Mouse (Mus musculus) liver, adult 2 months (tissue): ENCODE measurements around the gene Tmem184b. TPM values are rescaled to one million over a fixed set of nuclear protein-coding genes. Genes with fewer than 3 reads are reported as not detected.

ENCODE experiments used
- DNase-seq: peaks from one replicate; pipeline ENCODE4 v3.0.0-alpha.2; 2011; ENCODE audit warnings: low read depth, low spot score; ENCODE audit errors: extremely low read depth
- H3K27ac ChIP-seq: fragments of 200-500 bp; replicated peaks from 2 replicates; pipeline ENCODE4 v1.5.1; 2012; ENCODE audit warnings: low read depth, mild to moderate bottlenecking, control low read depth, inconsistent platforms, low read length; ENCODE audit not compliant: insufficient read depth
- H3K27me3 ChIP-seq: fragments of 200-500 bp; 2 replicates; pipeline ENCODE4 v1.6.1; 2012; ENCODE audit warnings: mild to moderate bottlenecking, moderate library complexity, low read length, inconsistent platforms; ENCODE audit not compliant: control insufficient read depth, insufficient read depth
- H3K36me3 ChIP-seq: fragments of 200-500 bp; 2 replicates; pipeline ENCODE4 v1.6.1; 2012; ENCODE audit warnings: low read length, inconsistent platforms; ENCODE audit not compliant: control insufficient read depth, insufficient read depth
- H3K4me1 ChIP-seq: fragments of 200-500 bp; 2 replicates; pipeline ENCODE4 v1.6.1; 2011; ENCODE audit warnings: low read length; ENCODE audit not compliant: control insufficient read depth, insufficient read depth
- H3K4me3 ChIP-seq: fragments of 200-500 bp; 2 replicates; pipeline ENCODE4 v1.5.1; 2011; ENCODE audit warnings: low read depth, mild to moderate bottlenecking, control low read depth, low read length, moderate library complexity; ENCODE audit not compliant: insufficient read depth
- H3K79me2 ChIP-seq: fragments of 200-500 bp; 2 replicates; pipeline ENCODE4 v1.6.1; 2012; ENCODE audit warnings: inconsistent platforms, mild to moderate bottlenecking, low read length, moderate library complexity; ENCODE audit not compliant: control insufficient read depth, insufficient read depth
- H3K9ac ChIP-seq: fragments of 200-500 bp; 2 replicates; pipeline ENCODE4 v1.6.1; 2012; ENCODE audit warnings: low read depth, mild to moderate bottlenecking, control low read depth, inconsistent platforms, low read length
- CTCF ChIP-seq: fragments of 200-500 bp; IDR thresholded peaks from 2 replicates; pipeline ENCODE4 v1.5.1; 2011; ENCODE audit warnings: low read depth, low read length, control low read depth
- POLR2A ChIP-seq: fragments of 200-500 bp; IDR thresholded peaks from 2 replicates; pipeline ENCODE4 v1.6.1; 2011; ENCODE audit warnings: low read length, control low read depth; ENCODE audit not compliant: insufficient read depth; ENCODE audit errors: extremely low read depth
- WGBS: fragments of 180-500 bp; shearing (Covaris S2); methylation state at CpG from one replicate; pipeline ENCODE4 v1.1.7; 2018; 5-methylcytosine and 5-hydroxymethylcytosine counted together
- polyA plus RNA-seq: library from polyadenylated mRNA; depleted of rRNA; stranded (reverse); fragments of >200 nt; gene quantifications from 2 replicates; pipeline ENCODE4 v1.2.3, GENCODE M21; 2012
- total RNA-seq: library from RNA; depleted of rRNA; stranded (reverse); fragments of >200 nt; gene quantifications from 2 replicates; pipeline ENCODE4 v1.2.3, GENCODE M21; 2014

The Tmem184b gene
- total and polyA plus RNA-seq, 2 experiments, result 6.0 to 48.7 TPM

DNA sequence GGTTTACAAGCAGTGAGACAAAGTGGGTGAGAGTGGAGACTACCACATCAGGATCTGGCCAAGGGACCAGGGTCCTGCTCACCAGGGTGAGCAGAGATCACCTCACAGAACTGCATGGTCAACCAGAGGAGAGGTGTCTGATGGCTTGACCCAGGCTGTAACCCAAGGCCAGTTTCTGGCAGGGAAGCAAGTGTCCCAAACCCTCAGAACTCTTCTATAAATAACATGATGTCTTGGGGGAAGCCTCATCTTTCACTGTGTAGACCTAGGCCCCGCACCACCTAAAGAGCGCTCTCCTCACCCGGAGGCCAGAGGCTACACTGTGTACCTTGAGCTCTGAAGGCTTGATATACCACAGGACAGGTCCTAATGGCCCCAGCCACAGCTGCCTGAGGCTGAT lies 14.0 kb upstream of the Tmem184b start:
- no peaks in the 10 kb centered on the region; the same call in 1 of the 2 replicates for H3K36me3 ChIP-seq
- no peaks in the 10 kb centered on the region for H3K27me3 ChIP-seq
- H3K4me1 ChIP-seq, result peaks cover 5% of the 10 kb centered on the region; the same call in 1 of the 2 replicates
- TF ChIP-seq POLR2A (no peak), CTCF (no peak)
- WGBS, result 86% methylated on average over 3 of the region's 3 CpGs
- no peak overlapping the region for H3K4me3 ChIP-seq
- H3K9ac ChIP-seq, result no peak overlapping the region
- no peak for DNase-seq
- no peak overlapping the region for H3K27ac ChIP-seq
- H3K79me2 ChIP-seq, result no peaks in the 10 kb centered on the region

DNA sequence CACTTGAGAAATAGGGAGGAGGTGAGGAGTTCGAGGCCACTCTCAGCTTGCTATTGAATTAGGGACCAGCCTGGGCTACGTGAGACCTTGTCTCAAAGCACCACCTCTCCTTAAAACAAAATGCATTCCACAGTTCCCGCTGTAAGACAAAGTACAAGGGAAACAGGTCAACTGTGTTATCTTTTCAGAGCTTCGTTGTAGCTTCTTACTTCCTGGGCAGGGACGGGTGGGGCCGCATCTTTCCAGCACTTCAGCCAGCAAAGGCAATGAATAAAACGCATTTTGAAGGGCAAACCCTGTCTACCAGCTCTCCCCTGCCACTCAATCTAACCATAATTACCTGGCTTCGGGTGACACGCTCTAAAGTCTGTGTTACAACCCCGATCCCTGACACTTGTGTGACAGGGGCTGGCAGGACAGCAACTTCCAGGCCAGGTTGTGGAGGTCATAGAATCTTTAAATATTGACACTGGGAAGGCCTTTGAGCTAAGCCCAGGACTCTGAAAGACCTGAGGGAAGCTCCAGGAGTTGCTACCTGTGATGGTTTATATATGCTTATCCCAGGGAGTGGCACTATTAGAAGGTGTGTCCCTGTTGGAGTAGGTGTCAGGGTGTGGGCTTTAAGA lies 13.2 kb upstream of the Tmem184b start:
- Histone ChIP-seq H3K4me3 (no peak overlapping the region), H3K27ac (no peak overlapping the region), H3K36me3 (no peaks in the 10 kb centered on the region), H3K27me3 (no peaks in the 10 kb centered on the region), H3K9ac (no peak overlapping the region), H3K4me1 (peaks cover 5% of the 10 kb centered on the region; the same call in 1 of the 2 replicates), H3K79me2 (no peaks in the 10 kb centered on the region)
- 26% methylated on average over 10 of the region's 10 CpGs for WGBS
- peak; percentile 79 for DNase-seq
- TF ChIP-seq CTCF (no peak), POLR2A (no peak)

DNA sequence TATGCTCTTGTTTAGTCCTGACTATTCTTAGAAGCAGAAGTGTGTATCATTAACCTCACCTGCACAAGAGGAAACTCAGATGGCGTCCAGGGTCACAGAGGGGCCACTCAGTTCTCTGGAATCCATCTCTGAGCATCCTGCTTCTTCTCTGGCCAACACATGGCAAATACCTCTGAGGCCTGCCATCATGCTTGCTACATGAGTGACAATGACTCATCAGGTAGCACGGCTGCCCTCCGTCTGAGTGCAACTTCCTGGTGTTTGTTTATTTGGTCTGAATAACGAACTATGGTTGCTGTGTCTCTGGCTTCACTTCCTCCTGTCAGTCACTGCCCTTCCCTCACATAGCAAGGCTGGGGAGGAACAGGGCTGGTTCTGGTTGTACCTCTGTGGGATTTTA lies 11.1 kb upstream of the Tmem184b start:
- no peaks in the 10 kb centered on the region for H3K79me2 ChIP-seq
- no peaks in the 10 kb centered on the region for H3K27me3 ChIP-seq
- DNase-seq, result peak; percentile 28
- TF ChIP-seq POLR2A (no peak), CTCF (no peak)
- H3K27ac ChIP-seq, result no peak overlapping the region
- no peak overlapping the region for H3K9ac ChIP-seq
- H3K36me3 ChIP-seq, result no peaks in the 10 kb centered on the region
- WGBS, result 40% methylated on average over 4 of the region's 4 CpGs
- H3K4me3 ChIP-seq, result no peak overlapping the region
- peaks cover 5% of the 10 kb centered on the region; the same call in 1 of the 2 replicates for H3K4me1 ChIP-seq

DNA sequence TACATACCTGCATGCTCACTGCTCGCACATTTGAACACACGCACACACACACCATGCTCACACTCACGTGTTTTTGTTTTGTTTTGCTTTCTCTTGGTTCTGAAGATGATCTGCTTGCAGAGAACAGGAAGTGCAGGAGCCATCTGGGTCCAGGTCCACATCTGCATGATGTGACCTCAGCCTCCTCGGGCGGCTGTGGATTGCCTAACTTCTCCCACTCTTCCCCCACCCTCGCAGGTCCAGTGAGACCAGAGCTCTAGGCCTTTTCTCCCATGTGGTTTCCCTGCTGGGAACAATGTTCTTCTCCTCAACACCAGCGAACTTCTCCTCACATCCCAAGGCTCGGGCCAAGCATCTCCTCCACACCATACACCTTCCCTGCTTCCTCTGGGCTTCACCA lies 10.4 kb upstream of the Tmem184b start:
- no peak for DNase-seq
- Histone ChIP-seq H3K27ac (no peak overlapping the region), H3K79me2 (no peaks in the 10 kb centered on the region), H3K9ac (no peak overlapping the region), H3K36me3 (no peaks in the 10 kb centered on the region), H3K27me3 (no peaks in the 10 kb centered on the region), H3K4me3 (no peak overlapping the region), H3K4me1 (peaks cover 5% of the 10 kb centered on the region; the same call in 1 of the 2 replicates)
- no peak for TF ChIP-seq POLR2A
- 62% methylated on average over 8 of the region's 8 CpGs for WGBS

DNA sequence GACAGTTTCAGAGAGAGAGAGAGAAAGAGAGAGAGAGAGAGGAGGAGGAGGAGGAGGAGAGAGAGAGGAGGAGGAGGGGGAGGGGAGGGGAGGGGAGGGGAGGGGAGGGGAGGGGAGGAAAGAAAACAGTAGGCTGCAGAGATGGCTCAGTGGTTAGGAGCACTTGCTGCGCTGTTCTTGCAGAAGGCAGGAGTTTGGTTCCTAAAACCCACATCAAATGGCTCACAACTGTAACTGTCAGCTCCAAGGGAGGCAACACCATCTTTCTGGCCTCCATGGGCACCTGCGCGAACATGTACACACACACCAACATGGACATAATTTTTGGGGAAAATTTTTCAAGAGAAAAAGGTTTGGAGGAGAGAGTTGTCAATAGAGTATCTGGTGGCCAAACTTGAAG lies 9.8 kb upstream of the Tmem184b start:
- WGBS, result over 99% methylated on average over 3 of the region's 3 CpGs
- H3K36me3 ChIP-seq, result no peaks in the 10 kb centered on the region
- H3K4me1 ChIP-seq, result peaks cover 5% of the 10 kb centered on the region; the same call in 1 of the 2 replicates
- H3K27me3 ChIP-seq, result no peaks in the 10 kb centered on the region
- TF ChIP-seq CTCF, result no peak
- no peak for TF ChIP-seq POLR2A
- no peak overlapping the region for H3K4me3 ChIP-seq
- H3K27ac ChIP-seq, result no peak overlapping the region
- H3K9ac ChIP-seq, result no peak overlapping the region
- DNase-seq, result no peak
- no peaks in the 10 kb centered on the region for H3K79me2 ChIP-seq

DNA sequence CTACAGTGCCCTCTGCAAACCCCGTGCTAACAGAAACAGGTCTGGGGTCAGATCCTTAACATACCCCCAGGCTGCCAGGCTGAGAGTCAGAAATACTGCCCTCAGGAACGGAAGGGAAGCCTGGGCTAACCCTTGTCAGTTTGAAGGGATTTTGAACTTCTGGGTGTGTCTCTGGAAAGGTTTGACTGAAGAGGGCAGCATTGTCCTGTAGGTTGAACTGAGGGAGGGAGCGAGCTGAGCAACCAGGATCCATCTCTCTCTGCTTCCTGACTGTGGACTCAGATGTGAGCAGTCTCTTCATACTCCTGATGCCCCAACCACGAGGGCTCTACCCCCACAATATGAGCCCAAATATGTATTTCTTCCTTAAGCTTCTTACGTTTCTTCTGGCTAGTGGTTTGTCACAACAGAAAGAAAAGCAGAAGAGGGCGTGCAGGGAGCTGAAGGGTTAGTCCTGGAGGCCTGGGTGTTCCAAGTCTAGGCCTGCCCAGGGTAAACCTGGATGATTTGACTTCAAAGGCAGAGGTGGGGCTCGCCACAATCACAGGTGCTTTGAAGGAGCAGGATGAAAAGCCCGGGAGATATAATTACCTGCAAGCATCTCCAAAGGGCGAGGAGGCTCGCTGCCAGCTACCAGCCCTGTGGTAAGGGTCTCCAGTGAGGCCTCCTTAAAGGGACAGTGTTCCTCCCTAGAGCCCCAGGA lies 8.1 kb upstream of the Tmem184b start:
- Histone ChIP-seq H3K4me3 (no peak overlapping the region), H3K36me3 (no peaks in the 10 kb centered on the region), H3K9ac (no peak overlapping the region), H3K79me2 (no peaks in the 10 kb centered on the region), H3K27me3 (no peaks in the 10 kb centered on the region), H3K27ac (no peak overlapping the region), H3K4me1 (peaks cover 3% of the 10 kb centered on the region; the same call in 1 of the 2 replicates)
- WGBS, result 85% methylated on average over 10 of the region's 10 CpGs
- TF ChIP-seq CTCF (peak; percentile 46), POLR2A (no peak)
- DNase-seq, result peak; percentile 37
